Mouse (Mus musculus): ENCODE data around the gene Pcdh15. TPM values are rescaled to one million over a fixed set of nuclear protein-coding genes. Genes with fewer than 3 reads are reported as not detected.

Pcdh15 gene
- total RNA-seq, 2 experiments from 2014 or later, result 0.05 to 0.15 TPM

DNA sequence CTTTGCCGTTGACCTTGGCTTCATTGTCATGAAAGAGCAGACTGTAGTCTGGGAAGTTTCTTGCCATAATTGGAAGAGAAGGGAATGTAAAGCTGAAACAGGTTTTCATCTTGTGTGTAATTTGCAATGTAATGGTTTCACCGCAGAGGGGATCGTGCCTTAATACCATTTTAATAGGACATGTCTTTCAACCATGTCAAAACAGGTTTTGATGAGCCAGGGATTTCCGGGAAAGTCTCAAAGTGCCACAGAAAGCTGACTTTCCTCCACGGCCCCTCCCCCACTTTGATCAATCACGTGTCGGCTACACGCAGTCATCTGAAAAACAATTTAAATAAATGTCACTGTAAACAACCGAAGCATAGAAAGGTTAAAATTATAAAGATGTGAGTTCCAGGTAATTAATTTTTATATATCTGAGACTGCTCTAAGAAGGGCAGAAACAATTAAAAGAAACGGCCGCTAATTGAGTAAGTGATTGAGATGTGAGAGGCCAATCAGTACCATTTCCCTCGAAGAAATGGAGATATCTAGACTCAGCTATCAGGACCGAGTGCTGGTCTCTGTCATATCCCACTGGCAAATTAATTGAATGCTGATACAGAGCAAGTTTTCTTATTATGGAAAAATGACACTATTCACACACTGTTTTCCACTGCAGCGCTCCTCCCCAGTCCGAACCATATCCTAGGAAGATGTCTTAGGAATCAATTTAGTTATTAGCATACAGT lies 1158.7 kb downstream of the Pcdh15 start:
- intact Hi-C loops (cut with DNase I), result no loop called here
- DNase-seq, result no peak

DNA sequence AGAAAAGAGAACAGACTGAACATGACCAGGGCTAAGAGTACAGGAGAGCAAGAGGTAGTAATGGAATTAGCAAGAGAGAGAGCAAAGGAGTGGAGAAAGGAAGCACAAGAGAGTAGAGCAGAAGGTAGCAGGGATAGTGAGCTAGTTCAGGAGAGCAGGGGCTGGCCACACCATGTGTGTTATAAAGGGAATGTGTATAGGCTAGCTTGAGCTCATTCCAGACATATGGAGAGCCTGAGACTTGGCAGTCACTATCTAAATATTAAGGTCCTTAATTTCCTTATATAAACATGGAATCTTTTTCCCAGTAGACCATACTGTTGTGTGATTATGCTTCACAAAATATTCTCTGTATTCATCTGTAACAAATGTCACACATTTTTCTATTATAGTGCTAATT lies 1159.5 kb downstream of the Pcdh15 start:
- DNase-seq, result no peak
- intact Hi-C loops (cut with DNase I), result no loop called here

DNA sequence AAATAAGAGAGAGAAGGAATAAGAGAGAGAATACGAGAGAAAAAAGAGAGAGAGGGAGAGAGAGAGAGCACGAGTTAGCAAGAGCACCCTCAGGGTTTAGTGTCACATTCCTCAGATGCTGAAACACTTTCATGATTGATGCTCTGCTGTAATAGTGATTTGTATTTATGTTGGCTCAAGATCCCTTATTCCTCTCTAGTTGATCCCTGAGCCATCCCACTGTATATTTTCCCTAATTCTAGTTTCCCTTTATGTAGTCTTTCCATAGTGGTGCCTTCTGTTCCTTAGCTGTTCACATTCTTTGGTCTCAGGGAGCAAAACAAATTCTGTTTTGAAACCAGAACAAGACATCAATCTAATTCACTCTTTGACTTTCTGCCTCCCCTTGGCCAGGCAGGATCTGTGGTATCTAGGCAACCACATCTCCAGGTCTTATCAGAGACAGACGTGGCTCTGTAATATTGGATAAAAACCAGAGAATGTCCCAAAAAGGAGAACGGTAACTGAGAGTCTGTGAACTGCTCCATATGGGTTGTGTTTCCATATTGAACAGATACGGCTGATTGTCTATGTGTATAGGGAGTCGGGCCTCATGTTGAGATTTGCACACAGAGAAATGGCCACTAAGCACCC lies 1170.6 kb downstream of the Pcdh15 start:
- no peak for DNase-seq
- intact Hi-C loops (cut with DNase I), result no loop called here

DNA sequence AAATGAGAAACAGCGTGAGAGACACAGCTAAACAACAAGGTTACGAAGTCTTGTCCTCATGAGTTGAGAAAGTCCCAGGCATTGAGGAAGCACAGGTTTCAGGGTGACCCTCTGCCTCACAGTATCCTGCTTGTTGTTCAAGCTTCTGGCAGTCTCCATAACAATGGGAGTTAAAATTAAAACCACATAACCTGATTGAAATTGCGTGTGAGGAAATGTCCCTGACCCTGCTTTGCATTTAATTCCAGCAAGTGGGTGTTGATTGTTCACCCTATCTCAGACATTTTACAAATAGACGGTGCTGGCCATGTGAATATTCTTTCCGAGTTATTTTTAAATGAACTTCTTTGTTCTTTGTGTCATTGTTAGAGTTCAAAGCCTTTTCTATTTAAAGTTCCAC lies 1171.8 kb downstream of the Pcdh15 start:
- no peak for DNase-seq
- intact Hi-C loops (cut with DNase I), result no loop called here

DNA sequence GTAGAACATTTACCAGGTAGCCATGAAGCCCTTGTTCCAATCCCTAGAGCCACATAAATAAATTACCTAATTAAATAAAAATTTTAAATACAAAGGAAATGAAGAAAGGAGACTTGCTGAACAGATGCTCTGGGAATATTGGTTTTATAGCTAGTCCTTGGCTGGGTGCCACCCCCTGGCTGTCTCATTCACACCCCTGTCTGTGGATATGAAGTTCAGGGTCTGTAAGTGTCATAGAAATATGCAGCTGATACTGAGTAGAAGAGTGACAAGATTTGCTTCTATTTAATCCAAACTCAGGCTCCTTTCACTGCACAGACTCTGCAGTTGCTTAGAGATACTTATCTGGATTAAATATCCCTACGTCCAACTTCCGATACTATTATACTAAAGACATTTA lies 1205.0 kb downstream of the Pcdh15 start:
- intact Hi-C loops (cut with DNase I), result no loop called here
- no peak for DNase-seq

DNA sequence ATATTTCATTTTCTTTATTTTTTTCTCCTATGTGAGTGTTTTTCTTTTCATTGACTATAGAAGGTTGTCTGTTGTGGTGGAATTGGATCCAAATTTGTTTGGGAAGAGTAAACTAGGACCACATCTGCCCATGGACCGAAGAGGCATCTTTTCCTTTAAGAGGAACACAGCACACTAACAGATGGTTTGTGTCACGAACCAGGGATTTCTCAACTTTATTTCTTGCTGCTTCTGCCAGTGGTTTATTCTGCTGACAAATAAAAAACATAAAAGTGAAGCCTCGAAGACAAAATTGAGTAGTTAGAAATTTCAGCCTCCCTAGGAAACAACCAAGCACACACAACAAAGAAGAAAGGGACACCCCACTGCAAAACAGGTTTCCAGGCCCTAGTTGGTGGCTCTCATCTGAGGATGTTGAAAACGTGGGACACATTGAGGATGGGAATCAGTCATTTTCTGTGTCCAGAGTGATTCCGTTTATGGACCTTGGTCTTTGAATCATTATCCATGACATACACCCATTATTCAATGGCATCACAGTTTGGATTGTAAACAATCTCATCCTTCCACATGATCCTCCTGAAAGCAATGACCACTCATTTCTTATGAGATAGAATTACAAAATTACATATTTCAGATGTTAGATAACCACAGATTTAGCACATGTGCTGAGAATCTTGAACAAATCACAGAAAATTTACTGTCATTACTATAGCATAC lies 1206.5 kb downstream of the Pcdh15 start:
- intact Hi-C loops (cut with DNase I), result no loop called here
- DNase-seq, result no peak

DNA sequence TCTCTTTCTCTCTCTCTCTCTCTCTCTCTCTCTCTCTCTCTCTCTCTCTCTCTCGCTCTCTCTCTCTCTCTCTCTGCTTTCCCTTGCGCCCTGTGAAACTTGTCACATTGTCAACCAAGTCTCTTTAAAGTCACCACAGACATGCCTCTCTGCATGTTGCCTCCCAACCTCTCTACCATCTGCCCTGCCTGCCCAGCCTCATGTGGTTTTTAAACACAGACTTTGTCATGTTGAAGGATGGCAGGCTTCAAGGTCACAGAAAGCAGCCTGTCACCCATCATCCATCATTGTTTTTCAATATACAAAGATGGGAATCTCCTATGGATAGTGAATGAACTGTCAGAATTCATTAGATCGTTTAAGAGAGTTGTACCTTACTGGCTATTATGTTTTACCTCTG lies 1207.9 kb downstream of the Pcdh15 start:
- DNase-seq, result no peak
- intact Hi-C loops (cut with DNase I), result no loop called here

DNA sequence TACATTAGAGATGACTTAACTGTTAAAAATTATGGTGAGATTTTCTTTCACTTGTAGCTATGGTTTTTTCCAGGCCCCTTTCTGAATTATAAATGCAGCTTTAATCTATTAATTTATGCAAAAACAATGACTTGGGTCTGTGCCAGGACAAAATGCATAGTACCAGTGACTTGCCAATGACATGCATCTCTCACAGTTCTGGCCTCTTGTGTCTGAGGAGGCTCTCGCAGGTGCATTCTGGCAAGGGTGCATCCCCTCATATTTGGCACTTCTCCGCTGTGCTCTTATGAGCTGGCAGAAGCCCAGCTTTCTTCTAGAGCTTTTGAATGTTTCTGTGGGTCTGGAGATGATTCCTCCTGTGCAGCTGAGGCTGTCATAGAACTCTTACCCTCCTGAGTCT lies 1216.9 kb downstream of the Pcdh15 start:
- DNase-seq, result no peak
- intact Hi-C loops (cut with DNase I), result no loop called here

DNA sequence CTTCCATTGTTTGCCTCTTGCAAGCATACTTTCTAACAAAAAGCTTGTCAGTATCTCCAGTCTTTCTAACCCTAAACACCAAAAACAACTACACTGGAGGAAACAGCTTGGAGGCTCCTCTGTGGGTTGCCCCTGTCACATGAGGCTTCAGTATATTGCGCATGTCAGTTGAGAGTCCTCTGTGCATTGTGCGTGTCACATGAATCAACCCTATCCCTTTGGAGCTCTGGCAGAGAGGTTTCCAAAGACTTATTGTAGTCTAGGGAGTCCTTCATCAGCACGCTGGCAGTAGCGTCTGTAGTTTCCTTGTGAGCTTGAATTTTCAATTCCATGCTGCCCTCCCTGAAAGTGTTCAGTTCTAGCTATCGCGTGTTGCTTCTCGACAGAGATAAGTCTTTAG lies 1236.3 kb downstream of the Pcdh15 start:
- intact Hi-C loops (cut with DNase I), result no loop called here
- DNase-seq, result no peak

DNA sequence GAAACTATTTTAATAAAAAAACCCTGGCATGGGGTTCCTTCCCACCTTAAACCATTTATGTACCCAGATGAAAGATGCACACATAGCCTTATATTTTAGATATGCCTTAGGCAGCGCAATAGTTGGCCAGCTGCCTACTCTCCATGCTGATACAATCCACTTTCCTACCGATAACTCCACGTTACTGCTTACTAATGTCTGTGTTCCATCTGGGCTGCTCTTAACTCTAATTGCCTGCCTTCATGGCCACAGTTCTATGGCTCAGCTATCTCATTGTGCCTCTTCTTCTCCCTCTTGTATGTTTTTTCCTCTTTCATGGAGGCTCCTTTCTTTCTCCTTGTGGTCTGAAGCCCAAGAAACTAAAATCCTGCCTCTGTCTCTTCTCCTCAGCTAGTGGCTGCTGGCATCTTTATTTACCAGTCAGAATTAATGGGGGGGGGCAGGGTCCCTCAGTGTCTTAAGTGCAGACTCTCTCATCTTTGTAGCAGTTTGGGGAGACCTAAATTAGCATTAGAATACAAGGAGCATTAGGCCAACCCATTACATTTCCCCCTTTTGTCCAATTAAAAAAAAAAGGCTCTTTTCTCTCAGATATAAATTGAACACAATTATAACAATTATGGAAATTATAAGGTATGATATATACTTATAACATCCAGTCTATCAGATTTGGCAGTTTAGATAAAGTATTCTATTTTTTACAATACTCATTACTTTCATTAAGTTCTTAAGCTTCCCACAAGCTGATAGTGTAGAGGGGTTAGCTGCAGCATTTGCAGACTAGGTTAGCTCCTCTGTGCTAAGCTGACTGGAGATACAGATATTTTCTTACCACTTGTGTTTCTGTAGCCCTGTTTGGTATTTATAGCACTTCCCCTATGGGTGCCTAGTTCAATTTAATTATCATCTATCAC lies 1240.4 kb downstream of the Pcdh15 start:
- DNase-seq, result no peak
- intact Hi-C loops (cut with DNase I), result no loop called here

DNA sequence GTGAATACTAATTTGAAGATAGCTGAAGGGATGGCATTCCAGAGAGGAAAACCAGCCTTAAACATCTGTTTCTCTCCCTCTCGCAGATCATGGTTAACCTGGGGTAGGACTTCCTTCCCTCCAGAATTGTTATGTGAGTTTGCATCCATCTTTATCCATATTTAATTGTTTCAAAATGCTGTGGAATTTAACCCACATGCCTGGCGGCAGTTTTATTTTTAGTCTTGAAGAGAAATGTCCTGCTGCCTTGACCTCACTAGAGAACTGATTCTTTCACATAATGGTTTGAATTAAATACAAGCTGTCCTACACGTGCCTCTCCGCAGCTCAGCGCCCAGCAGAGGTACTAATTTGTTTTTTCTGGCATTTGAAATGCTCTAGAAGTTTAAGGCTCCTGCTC lies 1260.4 kb downstream of the Pcdh15 start:
- DNase-seq, result no peak
- intact Hi-C loops (cut with DNase I), result no loop called here

DNA sequence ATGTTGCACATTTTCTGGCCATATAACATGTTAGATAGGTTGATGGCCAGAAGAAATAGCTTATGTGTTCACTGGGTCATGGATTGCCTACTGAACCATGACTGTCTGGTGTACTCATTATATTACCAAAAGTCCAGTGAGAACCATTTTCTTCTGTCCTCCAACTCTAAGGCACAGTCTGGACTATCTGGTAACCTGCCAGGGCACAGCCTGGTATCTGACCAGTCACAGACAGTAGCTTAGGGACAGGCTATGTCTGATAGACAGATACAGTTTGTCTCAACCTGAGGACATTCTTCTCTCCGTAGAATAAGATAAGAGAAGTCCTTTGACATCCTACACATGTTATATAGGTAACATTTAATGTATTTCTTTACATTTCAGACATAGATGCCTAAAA lies 1279.6 kb downstream of the Pcdh15 start:
- DNase-seq, result no peak
- intact Hi-C loops (cut with DNase I), result no loop called here

DNA sequence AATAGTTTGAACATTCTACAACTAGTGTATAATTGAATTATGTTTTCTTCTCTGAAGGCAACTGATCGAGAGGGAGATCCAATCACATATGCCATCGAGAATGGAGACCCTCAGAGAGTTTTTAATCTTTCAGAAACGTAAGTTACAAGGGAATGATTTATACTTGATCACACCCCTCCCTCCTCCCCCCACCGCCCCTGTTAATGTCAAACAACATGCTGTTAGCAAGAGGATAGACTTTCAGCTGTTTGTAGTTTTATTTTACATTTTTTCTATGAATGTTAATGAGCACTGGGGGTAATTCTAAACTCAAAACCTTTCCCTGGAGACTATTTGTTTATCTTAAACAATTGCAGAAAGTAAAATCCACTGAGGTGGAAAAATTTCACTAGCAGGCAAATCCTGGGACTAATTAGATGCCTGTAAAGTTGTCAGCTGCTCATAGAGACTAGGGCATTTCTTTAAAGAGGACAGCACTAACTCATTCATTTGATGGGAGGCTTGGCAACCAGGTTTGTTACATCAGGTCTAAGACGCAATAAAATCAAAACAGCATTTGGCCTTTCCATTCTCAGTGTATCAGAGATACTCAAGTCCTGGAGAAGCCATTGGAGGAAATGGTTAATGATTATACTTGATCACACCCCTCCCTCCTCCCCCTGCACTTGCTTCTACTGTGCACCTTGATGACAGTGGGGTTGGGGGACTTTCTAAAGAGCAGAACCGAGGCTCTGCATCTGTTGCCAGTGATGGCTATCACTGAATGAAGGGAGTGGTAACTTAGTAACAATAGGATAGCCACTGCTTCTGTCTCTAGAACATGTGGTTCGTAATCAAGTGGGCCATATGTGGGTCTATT lies 1280.4 kb downstream of the Pcdh15 start:
- no peak for DNase-seq
- intact Hi-C loops (cut with DNase I), result no loop called here

DNA sequence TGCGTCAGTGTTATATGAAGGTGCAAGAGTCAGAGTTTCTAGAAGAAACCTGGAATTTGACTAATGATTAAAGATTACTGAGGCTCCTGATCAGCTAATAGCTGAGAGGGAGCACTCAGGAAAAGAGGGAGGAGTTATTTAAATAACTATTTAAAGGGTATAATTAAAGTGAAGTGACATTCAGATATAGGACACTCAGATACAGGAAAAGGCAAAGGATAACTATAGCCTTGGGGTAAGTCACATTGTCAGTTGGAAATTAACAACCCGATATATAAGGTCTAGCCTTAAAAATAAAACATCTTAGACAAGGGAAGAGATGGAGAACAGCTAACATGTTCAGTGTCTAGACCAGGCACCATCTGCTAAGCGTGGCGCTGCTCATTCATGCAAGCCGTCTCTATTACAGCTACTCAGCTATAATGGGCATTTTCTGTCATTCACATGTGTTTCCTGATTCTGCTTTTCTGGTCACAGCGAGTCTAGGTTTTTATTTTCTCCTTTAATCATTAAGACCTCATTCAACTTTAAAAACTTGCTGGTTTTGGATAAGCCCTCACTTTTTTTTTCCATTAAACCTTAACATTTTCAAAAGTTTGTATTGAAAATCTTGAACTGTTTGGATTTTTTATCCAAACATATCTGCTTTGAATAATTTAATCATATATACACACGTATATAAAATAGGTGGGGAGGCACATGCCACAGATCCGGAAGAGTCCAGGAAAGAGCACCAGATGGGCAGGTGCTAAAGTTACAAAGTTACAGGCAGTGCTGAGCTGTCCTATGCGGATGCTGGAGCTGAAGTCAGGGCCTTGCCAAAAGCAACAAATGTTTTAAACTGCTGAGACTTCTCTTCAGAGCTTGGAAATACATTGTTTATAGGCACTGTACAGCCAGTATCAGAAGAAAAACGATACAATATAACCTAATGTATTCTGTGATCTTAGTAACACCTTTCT lies 1288.7 kb downstream of the Pcdh15 start:
- intact Hi-C loops (cut with DNase I), result no loop called here
- no peak for DNase-seq

DNA sequence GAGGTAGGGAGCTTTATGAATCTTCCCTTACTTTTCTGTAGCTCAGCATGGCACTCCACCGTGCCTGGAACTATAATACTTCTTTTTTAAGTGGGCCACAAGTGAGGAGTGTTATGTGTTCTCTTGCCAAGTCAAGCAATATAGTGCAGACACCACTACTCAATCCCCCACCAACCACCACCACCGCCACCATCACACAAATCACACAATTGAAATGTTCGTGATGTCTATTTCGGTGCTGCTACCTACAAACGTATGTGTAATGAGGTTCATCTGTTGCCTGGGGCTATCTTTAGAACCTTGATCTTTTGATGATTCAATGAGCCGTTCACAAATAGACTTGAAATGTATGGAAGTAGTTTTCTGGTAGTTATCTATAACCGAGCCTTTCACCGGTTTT lies 1304.0 kb downstream of the Pcdh15 start:
- intact Hi-C loops (cut with DNase I), result no loop called here
- DNase-seq, result no peak

DNA sequence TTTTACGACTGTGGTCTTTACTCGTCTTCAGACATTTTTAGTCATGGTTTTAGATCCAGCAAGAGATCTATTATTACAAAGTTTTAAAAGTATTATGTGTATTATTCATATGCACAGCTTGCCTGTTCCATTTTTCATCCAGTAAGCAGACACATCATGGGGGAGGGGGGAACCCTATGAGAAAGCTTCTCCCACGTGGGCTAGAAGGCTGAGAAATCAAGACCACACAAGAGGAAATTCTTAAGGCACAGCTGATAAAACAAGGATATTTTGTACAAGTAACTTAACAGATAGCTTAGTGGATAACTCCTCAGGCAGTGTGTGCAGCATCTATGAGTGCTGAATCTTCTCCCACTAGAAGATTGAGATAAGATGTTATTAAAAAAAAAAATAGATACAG lies 1314.9 kb downstream of the Pcdh15 start:
- DNase-seq, result no peak
- intact Hi-C loops (cut with DNase I), result no loop called here

DNA sequence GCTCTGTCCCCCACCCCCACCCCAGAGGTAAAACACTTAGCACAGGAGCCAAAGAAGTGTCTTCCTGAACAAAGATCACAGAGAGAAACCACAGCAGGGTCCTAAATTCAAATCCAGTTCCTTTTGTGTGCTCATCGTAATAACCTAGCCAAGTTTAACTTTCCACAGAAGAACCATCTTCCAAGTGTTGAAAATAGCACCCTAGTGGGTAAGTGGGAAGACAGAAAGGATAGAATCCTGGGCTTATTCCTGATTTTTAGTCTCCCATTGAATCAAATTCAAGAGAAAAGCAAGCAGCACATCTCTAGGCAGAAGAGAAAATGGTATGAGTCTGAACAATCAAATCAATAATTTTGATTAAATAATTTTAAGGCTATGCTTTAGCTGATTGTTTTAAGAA lies 1315.8 kb downstream of the Pcdh15 start:
- no peak for DNase-seq
- intact Hi-C loops (cut with DNase I), result no loop called here

DNA sequence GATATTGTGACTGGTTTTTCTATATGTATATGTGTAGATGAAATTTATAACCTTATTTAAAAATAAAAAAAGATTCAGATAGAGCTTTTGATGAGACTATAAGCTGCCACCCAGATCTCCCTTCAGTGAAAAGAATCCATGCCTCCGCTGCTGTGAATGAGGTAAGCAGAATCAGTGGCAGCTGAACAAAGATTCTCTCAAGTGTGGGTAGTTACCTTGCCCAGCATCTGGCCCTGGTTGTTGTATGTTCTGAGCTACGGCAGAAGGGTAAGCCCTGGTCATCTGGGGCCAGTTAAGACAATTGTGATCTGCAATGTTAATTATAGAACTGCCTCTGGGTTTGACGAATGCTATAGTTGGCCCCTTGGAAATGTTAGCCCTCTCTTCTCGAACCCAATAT lies 1316.2 kb downstream of the Pcdh15 start:
- DNase-seq, result no peak

DNA sequence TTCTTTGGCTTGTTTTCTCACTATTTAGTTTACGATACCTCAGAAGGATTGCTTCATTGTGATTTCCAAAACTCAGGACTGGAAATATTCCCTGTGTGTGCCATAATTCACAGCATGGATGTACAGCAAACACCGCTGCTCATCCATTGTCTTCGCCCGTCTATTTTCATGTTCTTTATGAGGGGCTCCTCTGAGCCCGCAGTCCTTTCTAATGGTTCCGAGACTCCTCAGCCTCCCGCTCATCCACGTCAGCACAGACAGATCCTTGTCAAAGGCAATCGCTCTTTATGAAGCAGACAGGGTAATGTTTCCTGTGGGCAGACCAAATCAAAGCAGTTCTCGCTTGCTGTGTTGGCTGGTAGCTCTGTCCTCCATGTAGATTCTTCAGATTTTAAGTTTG lies 1316.8 kb downstream of the Pcdh15 start:
- intact Hi-C loops (cut with DNase I), result no loop called here
- no peak for DNase-seq

More for the DNA sequence above, 1316.2 kb downstream of the Pcdh15 start:
- intact Hi-C loops (cut with DNase I), result no loop called here

Measured in gastrocnemius, postnatal 36 days (tissue).